Mouse (Mus musculus): ENCODE results near the gene Bri3.

DNA sequence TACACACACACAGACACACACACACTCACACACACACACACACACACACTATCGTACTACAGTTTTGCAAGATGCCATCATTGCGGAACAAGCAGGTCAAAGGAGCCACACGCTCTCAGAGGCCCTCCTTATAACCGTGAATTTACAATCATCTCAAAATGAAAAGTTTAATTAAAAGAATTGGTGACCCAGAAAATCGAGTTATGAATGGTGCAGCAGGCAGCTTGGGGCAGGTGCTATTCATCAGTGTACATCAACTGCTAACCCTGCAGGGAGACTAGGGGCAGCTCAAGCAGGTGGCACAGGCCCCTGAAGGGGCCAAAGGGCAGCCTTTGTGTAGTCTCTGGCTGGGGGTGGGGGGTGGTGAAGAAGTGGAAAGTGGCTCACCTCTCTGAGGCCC lies 156.6 kb downstream of the Bri3 start:
- no peak for TF ChIP-seq CTCF (IDR thresholded peaks at IDR 0.05; ENCODE audit: control insufficient read depth, insufficient read depth, low read length)
- TF ChIP-seq POLR2A (IDR thresholded peaks at IDR 0.05; ENCODE audit: borderline replicate concordance, control insufficient read depth, low read depth, low read length), result no peak
